8 mouse cellular contexts compared by ENCODE assay signal in genomic region chr6:122602242-122602991, GRCm38 (mm10). TPM values are rescaled to one million over a fixed set of nuclear protein-coding genes. Genes with fewer than 3 reads are reported as not detected.
DNase-seq lines count a peak whose midpoint lies in the region; ATAC-seq and TF ChIP-seq lines count a peak whose summit lies in the region.

Gene Apobec1, minus strand, starts transcription at chr6:122602444.

- TF ChIP-seq POLR2A in liver, adult 2 months (IDR thresholded peaks at IDR 0.05; ENCODE audit: extremely low read depth, insufficient read depth, low read length): peak; percentile 89

- no peaks in the 10 kb centered on the region for H3K27me3 ChIP-seq in erythroblast, embryonic 14.5 days (ENCODE audit: control insufficient read depth)
- no peaks in the 10 kb centered on the region for H3K27me3 ChIP-seq in heart, embryonic 11.5 days (ENCODE audit: control insufficient read depth, insufficient read depth, low read length)
- no peaks in the 10 kb centered on the region for H3K27me3 ChIP-seq in kidney, embryonic 16.5 days (ENCODE audit: insufficient read depth, low read length)
- H3K27me3 ChIP-seq in liver, adult 2 months (ENCODE audit: control insufficient read depth, insufficient read depth, low read length): no peaks in the 10 kb centered on the region

- TF ChIP-seq CTCF in liver, adult 2 months (IDR thresholded peaks at IDR 0.05; ENCODE audit: low read depth, low read length): no peak

- no peaks in the 10 kb centered on the region for H3K9me3 ChIP-seq in erythroblast, embryonic 14.5 days (ENCODE audit: control insufficient read depth, low read length)
- H3K9me3 ChIP-seq in heart, embryonic 11.5 days (replicated peaks; ENCODE audit: control insufficient read depth, low read length): no peaks in the 10 kb centered on the region
- no peaks in the 10 kb centered on the region for H3K9me3 ChIP-seq in kidney, embryonic 16.5 days (ENCODE audit: low read length)

- no peaks in the 10 kb centered on the region for H3K36me3 ChIP-seq in erythroblast, embryonic 14.5 days (ENCODE audit: control insufficient read depth)
- no peaks in the 10 kb centered on the region for H3K36me3 ChIP-seq in heart, embryonic 11.5 days (ENCODE audit: control insufficient read depth, insufficient read depth, low read length)
- H3K36me3 ChIP-seq in kidney, embryonic 16.5 days (ENCODE audit: insufficient read depth, low read length): no peaks in the 10 kb centered on the region
- H3K36me3 ChIP-seq in liver, adult 2 months (ENCODE audit: control insufficient read depth, insufficient read depth, low read length): peaks cover 12% of the 10 kb centered on the region

- peaks cover 8% of the 10 kb centered on the region for H3K4me1 ChIP-seq in erythroblast, embryonic 14.5 days (ENCODE audit: control insufficient read depth)
- H3K4me1 ChIP-seq in heart, embryonic 11.5 days (ENCODE audit: control insufficient read depth, insufficient read depth, low read length): no peaks in the 10 kb centered on the region
- H3K4me1 ChIP-seq in kidney, embryonic 16.5 days (ENCODE audit: insufficient read depth, low read length): 0 out of 2 replicates have a peak, but pooled peaks cover 2% of the 10 kb centered on the region
- H3K4me1 ChIP-seq in liver, adult 2 months (ENCODE audit: control insufficient read depth, insufficient read depth, low read length): peaks cover 22% of the 10 kb centered on the region

- peak within 1 kb of the TSS; percentile 71 for H3K4me2 ChIP-seq in heart, embryonic 11.5 days
- peak within 1 kb of the TSS; percentile 72 for H3K4me2 ChIP-seq in kidney, embryonic 16.5 days (replicated peaks; ENCODE audit: low read depth, low read length)

- peak; percentile 64; the same call in 1 of the 2 replicates for ATAC-seq in heart, embryonic 11.5 days (replicated peaks; ENCODE audit: insufficient number of reproducible peaks, low FRiP score, low TSS enrichment)
- peak; percentile 86; the same call in 1 of the 2 replicates for ATAC-seq in kidney, embryonic 16.5 days (ENCODE audit: low FRiP score, low TSS enrichment)
- ATAC-seq in monocyte, adult 5-6 weeks (replicated peaks; ENCODE audit: insufficient number of reproducible peaks, low FRiP score, low TSS enrichment, poor library complexity, severe bottlenecking): peak; percentile 77

- H3K27ac ChIP-seq in heart, embryonic 11.5 days (ENCODE audit: low read depth, low read length): no peak within 1 kb of the TSS
- peak within 1 kb of the TSS; percentile 76 for H3K27ac ChIP-seq in kidney, embryonic 16.5 days (ENCODE audit: low read length)
- H3K27ac ChIP-seq in liver, adult 2 months (replicated peaks; ENCODE audit: insufficient read depth, low read depth, low read length): peak within 1 kb of the TSS; percentile 95

- 6% methylated on average over 22 of the region's 22 CpGs for WGBS in heart, embryonic 11.5 days (ENCODE audit: insufficient replicate concordance)
- WGBS in kidney, embryonic 16.5 days: 5% methylated on average over 22 of the region's 22 CpGs
- WGBS in liver, adult 2 months: under 1% methylated on average over 22 of the region's 22 CpGs

- H3K9ac ChIP-seq in heart, embryonic 11.5 days (ENCODE audit: low read depth, low read length): peak within 1 kb of the TSS; percentile 65
- H3K9ac ChIP-seq in kidney, embryonic 16.5 days (replicated peaks; ENCODE audit: low read length): peak within 1 kb of the TSS; percentile 70
- H3K9ac ChIP-seq in liver, adult 2 months (ENCODE audit: low read depth, low read length): peak within 1 kb of the TSS; percentile 78

- DNase-seq in B cell, adult 2 months: peak; percentile 82 to 85
- DNase-seq in adrenal gland, postnatal 4 days (ENCODE audit: low spot score in 2 of 2): peak; percentile 14 to 39
- peak; percentile 97 for DNase-seq in liver, adult 2 months (ENCODE audit: extremely low read depth, low read depth, low spot score)
- peak; percentile 80 to 88 for DNase-seq in spleen, postnatal 4 days (ENCODE audit: low spot score in 2 of 2)

- peak within 1 kb of the TSS; percentile 74 for H3K4me3 ChIP-seq in erythroblast, embryonic 14.5 days (replicated peaks)
- peak within 1 kb of the TSS; percentile 47 for H3K4me3 ChIP-seq in heart, embryonic 11.5 days (ENCODE audit: low read depth, low read length)
- peak within 1 kb of the TSS; percentile 60 for H3K4me3 ChIP-seq in kidney, embryonic 16.5 days (ENCODE audit: low read length)
- peak within 1 kb of the TSS; percentile 66 for H3K4me3 ChIP-seq in liver, adult 2 months (ENCODE audit: insufficient read depth, low read depth, low read length)

- no peaks in the 10 kb centered on the region; the same call in 1 of the 2 replicates for H3K79me2 ChIP-seq in liver, adult 2 months (ENCODE audit: control insufficient read depth, insufficient read depth, low read length)

RNA-seq across cellular contexts. Expression of gene Apobec1, which starts in this region (rescaled TPM):
- total RNA-seq in adrenal gland, postnatal 4 days (2021): 10 to 100 TPM; 10.1 to 13.1 TPM
- 0.04 TPM in 1 of 2 replicates, not detected in the other for polyA plus RNA-seq in erythroblast, embryonic 14.5 days (2012)
- 0.97 and 2.4 TPM in 2 replicates for polyA plus RNA-seq in heart, embryonic 11.5 days (2014; fragmentation: Nextera tagmentation; extraction: Ambion mirVana)
- 2.3 and 3.2 TPM in 2 replicates for polyA plus RNA-seq in kidney, embryonic 16.5 days (2015; fragmentation: Nextera tagmentation; extraction: Ambion mirVana)
- 17.3 and 21.9 TPM in 2 replicates for total RNA-seq in liver, adult 2 months (2014; rRNA removed)
- 16.3 and 18.2 TPM in 2 replicates for polyA plus RNA-seq in liver, adult 2 months (2012; rRNA removed)
- total RNA-seq in monocyte, adult 5-6 weeks (2017): 129 to 219 TPM (median 170 TPM) in 3 replicates

Comparison
In these comparisons a context has a peak if more than half of its experiments do, and no peak if none do; other contexts are left out.
1. DNase-seq: peak in every context shown above with its lines; median percentile 97 in liver, adult 2 months; 84 in spleen, postnatal 4 days; 84 in B cell, adult 2 months; 26 in adrenal gland, postnatal 4 days.